Mouse (Mus musculus) frontal cortex, adult 2 months (tissue): ENCODE measurements around the gene Grrp1. TPM values are rescaled to one million over a fixed set of nuclear protein-coding genes. Genes with fewer than 3 reads are reported as not detected.

Experiments
- DNase-seq, 2 experiments: peaks; one replicate each; pipeline ENCODE4 v3.0.0; 2022; ENCODE audit warnings: low spot score in 1 of 2; ENCODE audit errors: extremely low spot score in 1 of 2
- polyA plus RNA-seq: library from polyadenylated mRNA; depleted of rRNA; stranded (reverse); fragments of >200 nt; gene quantifications from 2 replicates; pipeline ENCODE4 v1.2.3, GENCODE M21; 2012; rRNA removed

Grrp1 gene
- polyA plus RNA-seq, 1 experiment: 7.4 TPM

DNA sequence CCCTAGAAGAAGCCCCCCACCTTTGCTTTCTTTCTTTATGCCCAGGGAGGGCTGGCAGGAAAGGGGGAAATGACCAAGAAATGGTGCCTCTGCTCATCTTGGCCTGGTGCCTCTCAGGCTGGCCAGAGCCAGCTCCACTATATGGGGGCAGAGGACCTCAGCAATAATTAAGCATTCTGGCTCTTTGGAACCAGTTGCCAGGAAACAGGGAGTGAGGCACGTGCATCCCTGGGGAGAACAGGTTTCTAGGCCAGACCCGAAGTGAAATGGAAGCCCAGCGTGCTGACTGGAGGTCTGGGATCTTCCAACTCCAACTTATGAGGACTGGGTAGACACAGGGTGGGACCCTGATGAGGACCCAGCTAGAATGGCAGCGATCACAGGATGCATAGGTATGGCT is 7.7 kb downstream of the Grrp1 start:
- DNase-seq: no peak

- peak; percentile 90 to 97 for DNase-seq
Measured at GRCm38 (mm10) chr4:134245148-134245843, 8.6 kb downstream of the Grrp1 start, which contains the start of gene Zfp593. Zfp593 (minus strand) TSS chr4:134245592.

DNA sequence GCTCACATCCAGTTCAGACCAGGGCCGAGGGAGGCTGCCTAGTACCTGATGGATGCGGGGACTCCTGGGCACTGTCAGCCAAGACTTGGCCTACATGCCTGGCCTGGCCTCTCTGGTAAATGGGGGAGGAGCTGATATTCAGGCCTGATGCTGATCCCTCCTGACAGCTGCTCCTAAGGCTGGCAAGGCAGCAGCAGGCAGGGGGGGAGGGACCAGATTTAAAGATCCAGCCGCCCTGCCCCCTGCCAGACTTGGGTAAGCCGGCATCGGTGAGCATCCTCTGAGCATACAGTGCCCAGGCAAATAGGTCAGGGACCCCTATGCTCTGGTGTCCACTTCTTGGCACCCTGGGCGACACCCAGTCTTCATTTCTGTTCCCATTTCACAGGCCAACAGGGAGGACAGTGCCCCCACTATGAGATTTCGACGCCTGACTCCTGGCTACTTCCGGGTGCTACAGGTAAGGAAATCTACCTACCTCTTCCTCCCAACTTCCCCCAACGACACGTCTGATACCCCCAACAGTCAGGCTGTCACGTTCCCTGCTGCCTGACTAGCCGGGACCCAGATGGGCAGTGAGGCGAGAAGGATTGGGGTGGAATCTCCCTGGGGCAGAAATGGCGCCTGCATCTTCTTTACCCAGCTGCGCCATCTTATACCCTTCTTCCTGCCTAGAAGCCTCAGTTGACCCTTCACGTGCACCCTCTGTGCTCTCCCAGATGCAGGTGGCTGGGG is 10.2 kb downstream of the Grrp1 start, which contains the start of gene E130218I03Rik:
Gene E130218I03Rik (plus strand): TSS at position 147 of the 735 bp plus-strand sequence.
- no peak for DNase-seq

- no peak for DNase-seq
Measured at GRCm38 (mm10) chr4:134238686-134239085, 15.2 kb downstream of the Grrp1 start.

GRCm38 (mm10) chr4:134238279-134238651 is 15.6 kb downstream of the Grrp1 start, which contains the start of gene Cnksr1:
Cnksr1 (minus strand) TSS chr4:134238399.
- no peak for DNase-seq

- no peak for DNase-seq
Measured at GRCm38 (mm10) chr4:134237582-134238278, 16.2 kb downstream of the Grrp1 start.

GRCm38 (mm10) chr4:134234876-134235275 is 19.0 kb downstream of the Grrp1 start:
- no peak for DNase-seq

- no peak for DNase-seq
Measured at GRCm38 (mm10) chr4:134230431-134230830, 23.5 kb downstream of the Grrp1 start.

- no peak for DNase-seq
Measured at GRCm38 (mm10) chr4:134227194-134227593, 26.7 kb downstream of the Grrp1 start, which contains the start of gene Catsper4. Catsper4 (minus strand) TSS chr4:134227383.

- DNase-seq: no peak
Measured at GRCm38 (mm10) chr4:134222793-134223600, 30.9 kb downstream of the Grrp1 start.

DNA sequence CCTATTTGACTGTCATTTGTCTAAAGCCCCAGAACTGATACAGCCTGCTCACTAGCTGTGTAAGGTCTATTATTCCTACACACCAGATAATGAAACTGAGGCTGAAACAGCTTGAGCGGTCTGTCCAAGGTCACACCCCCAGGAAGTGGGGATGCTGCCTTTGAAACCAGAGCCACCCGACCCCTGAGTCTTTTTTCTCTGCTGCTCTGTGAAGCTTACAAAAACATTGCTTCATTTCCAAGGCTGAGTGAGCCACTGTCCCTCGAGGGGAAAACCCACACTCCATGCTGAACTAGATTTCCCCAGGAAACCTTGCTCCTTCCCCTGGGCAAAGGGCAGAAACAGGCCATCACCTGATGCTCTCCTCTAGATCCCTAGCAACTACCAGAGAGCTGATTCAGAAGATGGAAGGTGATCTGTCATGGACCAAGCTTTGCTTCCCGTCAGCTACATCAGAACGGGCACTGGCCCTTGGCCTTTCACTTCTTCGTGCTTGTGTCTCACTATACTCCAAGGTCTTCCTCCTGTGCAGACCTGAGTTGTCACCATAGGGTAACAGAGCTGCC is 47.3 kb downstream of the Grrp1 start:
- DNase-seq: no peak

DNA sequence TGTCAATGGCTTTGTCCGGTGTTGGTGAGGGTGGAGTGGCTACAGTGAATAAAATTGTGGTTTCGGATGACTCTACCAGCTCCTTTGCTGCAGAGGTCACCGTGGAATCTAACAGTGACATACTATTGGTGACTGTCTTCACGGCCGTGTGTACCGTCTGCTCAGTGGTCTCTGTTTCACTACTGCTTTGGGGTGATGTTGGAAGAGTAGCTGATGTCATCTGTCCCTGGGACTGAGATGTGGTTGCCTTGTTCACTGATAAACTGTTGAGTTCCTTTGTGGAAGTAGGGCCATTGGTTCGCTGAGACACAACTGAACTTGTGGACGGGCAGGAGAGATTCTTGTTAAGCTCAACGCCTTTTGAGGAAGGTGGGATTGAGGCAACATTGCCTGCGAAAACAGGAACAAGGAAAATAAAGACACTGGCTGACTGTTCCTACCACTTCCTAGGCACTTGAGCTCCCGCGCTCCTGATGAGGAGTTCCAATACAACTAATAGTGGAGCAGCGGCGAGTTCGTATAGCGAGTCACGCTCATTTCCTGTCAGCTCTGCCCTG is 50.5 kb downstream of the Grrp1 start:
- DNase-seq: no peak

- no peak for DNase-seq
Measured at GRCm38 (mm10) chr4:134202904-134203303, 51.0 kb downstream of the Grrp1 start, which contains the start of gene Gm7534. Gm7534 (minus strand) TSS chr4:134203004.

Other genes starting within 250 kb of the Grrp1 start
- not detected in 2 replicates for gene Lin28a, start 235.3 kb downstream of the Grrp1 start, polyA plus RNA-seq
- not detected in 2 replicates for gene Zfp683, start 200.3 kb downstream of the Grrp1 start, polyA plus RNA-seq
- 2.6 TPM in 2 replicates for gene Crybg2, start 193.3 kb downstream of the Grrp1 start, polyA plus RNA-seq
- 5.6 and 7.1 TPM in 2 replicates for gene Cd52, start 159.0 kb downstream of the Grrp1 start, polyA plus RNA-seq
- 42.6 and 43.1 TPM in 2 replicates for gene Ubxn11, start 151.5 kb downstream of the Grrp1 start, polyA plus RNA-seq
- gene Sh3bgrl3, start 125.3 kb downstream of the Grrp1 start, polyA plus RNA-seq: 415 and 538 TPM in 2 replicates
- 18.1 and 25.0 TPM in 2 replicates for gene Cep85, start 67.0 kb downstream of the Grrp1 start, polyA plus RNA-seq
- gene Gm7534, start 51.1 kb downstream of the Grrp1 start, polyA plus RNA-seq: 0.04 TPM in 1 of 2 replicates, not detected in the other
- gene Catsper4, start 26.7 kb downstream of the Grrp1 start, polyA plus RNA-seq: 0.10 and 0.19 TPM in 2 replicates
- 0.36 and 0.44 TPM in 2 replicates for gene Cnksr1, start 15.7 kb downstream of the Grrp1 start, polyA plus RNA-seq
- gene E130218I03Rik, start 10.4 kb downstream of the Grrp1 start, polyA plus RNA-seq: not detected in 2 replicates
- gene Zfp593, start 8.5 kb downstream of the Grrp1 start, polyA plus RNA-seq: 10.0 and 11.3 TPM in 2 replicates
- not detected in 2 replicates for gene Gm30191, start 7.2 kb downstream of the Grrp1 start, polyA plus RNA-seq
- 8.5 and 8.9 TPM in 2 replicates for gene Pdik1l, start 33.8 kb upstream of the Grrp1 start, polyA plus RNA-seq
- gene Trim63, start 61.0 kb upstream of the Grrp1 start, polyA plus RNA-seq: 0.15 and 0.36 TPM in 2 replicates
- 0.29 and 0.58 TPM in 2 replicates for gene Slc30a2, start 89.1 kb upstream of the Grrp1 start, polyA plus RNA-seq
- gene Extl1, start 129.7 kb upstream of the Grrp1 start, polyA plus RNA-seq: 30.3 and 32.1 TPM in 2 replicates
- gene Pafah2, start 142.2 kb upstream of the Grrp1 start, polyA plus RNA-seq: 11.4 and 12.4 TPM in 2 replicates
- 976 and 1,019 TPM in 2 replicates for gene Stmn1, start 214.2 kb upstream of the Grrp1 start, polyA plus RNA-seq
- 60.0 and 65.6 TPM in 2 replicates for gene Paqr7, start 242.6 kb upstream of the Grrp1 start, polyA plus RNA-seq